Mouse (Mus musculus) common myeloid progenitor, adult 5-6 weeks (primary cell): Measurements from ENCODE around the gene Magi1. TPM values are rescaled to one million over a fixed set of nuclear protein-coding genes. Genes with fewer than 3 reads are reported as not detected.
A peak's percentile ranks its signal among the peaks of the same experiment; 100 is the strongest.
"Not testable (repeated sequence)": the region's sequence is repeated elsewhere in the genome, so short reads cannot be mapped to it uniquely, and the experiment has no call there.

Experiments
- ATAC-seq: replicated peaks from 2 replicates; pipeline ENCODE4 v1.8.0; 2016; ENCODE audit warnings: low read depth, mild to moderate bottlenecking, moderate TSS enrichment, inconsistent platforms; ENCODE audit not compliant: poor library complexity, severe bottlenecking
- total RNA-seq: library from RNA; stranded (forward); fragments of 200-1000, 187-1606 nt; gene quantifications from 2 replicates; pipeline ENCODE4 v1.2.3, GENCODE M21; 2017

Gene Magi1
- total RNA-seq, 1 experiment from 2014 or later, result 0.18 TPM

- ATAC-seq, result no peak
Measured at GRCm38 (mm10) chr6:93719532-93719931, 564.2 kb downstream of the Magi1 start.

GRCm38 (mm10) chr6:93718385-93718784 lies 565.3 kb downstream of the Magi1 start:
- ATAC-seq, result peak; percentile 60

DNA sequence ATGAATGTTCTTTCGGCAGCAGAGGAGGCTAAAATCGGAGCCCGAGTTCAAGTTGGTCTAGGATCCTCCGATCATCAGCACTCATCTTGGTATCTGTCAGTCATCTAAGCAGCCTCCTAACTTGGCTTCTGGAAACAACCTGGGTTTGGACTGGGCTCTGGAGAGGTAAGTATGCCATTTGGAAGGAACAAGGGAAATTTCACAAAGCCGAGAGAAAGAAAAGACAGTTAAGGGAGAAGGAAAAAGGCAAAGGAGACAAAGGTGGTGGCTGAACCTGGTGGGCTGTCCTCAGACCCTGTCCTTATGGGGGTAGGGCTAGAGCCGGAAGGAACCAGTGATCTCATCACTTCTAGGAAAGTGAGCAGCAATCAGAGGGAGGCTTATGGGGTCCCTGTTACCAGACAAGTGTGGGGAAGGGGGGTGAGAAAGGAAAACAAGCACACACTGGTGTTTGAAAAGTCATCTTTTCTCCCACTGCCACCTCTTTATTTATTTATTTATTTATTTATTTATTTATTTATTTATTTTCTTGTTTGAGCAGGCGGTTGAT lies 565.8 kb downstream of the Magi1 start:
- ATAC-seq, result no peak

DNA sequence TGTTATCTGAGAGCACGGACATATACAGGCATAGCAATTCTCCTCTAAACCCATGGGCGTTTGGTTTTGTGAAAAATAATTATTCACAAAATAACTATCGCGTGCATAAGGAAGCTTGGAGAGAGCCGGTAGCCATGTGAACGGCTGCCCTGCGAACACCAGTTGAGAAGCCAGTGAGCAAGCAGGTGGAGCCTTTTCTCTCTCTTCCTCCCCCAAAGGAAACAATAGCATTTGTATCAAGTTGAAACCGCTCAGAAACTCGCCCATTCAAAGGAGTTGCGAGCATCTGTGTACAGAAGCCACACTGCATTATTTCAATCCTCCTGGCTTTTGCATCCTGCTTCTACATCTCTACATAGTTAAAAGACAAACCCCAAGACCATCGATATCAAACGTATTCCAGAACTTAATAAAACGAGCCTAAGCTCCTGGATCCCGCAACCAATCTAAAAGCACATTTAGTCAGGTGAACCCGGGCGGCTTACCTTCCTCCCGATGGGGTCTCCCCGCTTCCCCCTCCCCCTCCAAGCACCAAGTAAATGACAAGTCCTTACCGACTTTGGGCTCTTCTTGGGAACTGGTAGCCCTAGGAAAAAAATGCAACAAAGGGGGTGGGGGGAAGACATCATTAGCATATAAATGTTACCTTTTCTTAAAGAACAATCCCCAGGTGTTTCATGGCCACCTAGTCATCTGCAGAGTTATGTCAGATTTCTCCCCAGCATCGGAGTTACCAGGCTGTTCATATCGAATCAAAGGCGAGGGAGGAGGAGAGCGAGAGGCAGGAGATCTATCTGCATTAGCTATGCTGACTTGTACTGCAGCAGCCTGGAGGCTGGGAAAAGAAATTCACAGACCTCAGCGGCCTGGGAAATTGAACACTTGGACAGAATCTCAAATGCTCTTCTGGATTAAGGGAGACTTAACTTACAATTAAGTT lies 566.8 kb downstream of the Magi1 start:
- ATAC-seq, result no peak

GRCm38 (mm10) chr6:93715181-93716180 lies 568.2 kb downstream of the Magi1 start:
- ATAC-seq, result no peak

DNA sequence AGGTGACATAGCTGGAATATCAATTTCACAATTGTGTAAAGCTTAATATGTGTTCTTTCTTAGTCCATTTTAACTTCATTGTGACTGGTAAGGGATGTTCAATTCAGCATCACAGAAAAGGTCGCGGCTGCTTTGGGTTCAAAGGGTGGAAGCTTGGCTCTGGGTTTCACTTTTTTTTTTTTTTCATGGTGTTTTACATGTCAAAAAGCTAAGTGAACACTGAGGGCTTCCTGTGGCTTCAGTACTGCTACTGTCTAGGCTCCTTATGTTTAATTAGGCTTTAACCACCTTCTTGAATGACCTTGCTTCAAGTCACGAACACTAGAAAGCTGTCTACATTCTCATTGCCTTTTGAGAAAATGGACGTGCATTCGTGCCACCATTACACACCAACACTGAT lies 579.4 kb downstream of the Magi1 start:
- no peak for ATAC-seq

GRCm38 (mm10) chr6:93699436-93699835 lies 584.3 kb downstream of the Magi1 start:
- no peak for ATAC-seq

GRCm38 (mm10) chr6:93697956-93698355 lies 585.8 kb downstream of the Magi1 start:
- no peak for ATAC-seq

GRCm38 (mm10) chr6:93678766-93679165 lies 605.0 kb downstream of the Magi1 start:
- 0 out of 2 replicates have a peak, but pooled peaks have one; percentile 25 for ATAC-seq

DNA sequence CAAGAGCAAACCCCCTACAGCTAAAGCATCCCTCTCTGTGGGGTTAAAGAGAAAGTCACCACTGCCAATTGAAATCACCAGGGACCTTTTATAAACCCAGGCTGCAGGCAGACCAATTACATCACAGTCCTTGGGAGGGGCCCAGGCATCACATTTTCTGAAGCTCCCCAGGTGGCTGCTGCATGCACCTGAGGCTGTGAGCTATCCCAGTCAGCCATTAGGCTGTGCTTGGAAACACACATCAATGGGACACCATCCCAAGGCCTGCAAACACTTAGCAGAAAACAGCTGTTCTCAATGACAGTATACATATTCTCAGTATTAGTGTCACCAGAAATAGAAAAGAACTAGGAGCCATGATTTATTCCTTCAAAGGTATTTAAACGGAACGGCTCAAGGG lies 617.0 kb downstream of the Magi1 start:
- ATAC-seq, result no peak

DNA sequence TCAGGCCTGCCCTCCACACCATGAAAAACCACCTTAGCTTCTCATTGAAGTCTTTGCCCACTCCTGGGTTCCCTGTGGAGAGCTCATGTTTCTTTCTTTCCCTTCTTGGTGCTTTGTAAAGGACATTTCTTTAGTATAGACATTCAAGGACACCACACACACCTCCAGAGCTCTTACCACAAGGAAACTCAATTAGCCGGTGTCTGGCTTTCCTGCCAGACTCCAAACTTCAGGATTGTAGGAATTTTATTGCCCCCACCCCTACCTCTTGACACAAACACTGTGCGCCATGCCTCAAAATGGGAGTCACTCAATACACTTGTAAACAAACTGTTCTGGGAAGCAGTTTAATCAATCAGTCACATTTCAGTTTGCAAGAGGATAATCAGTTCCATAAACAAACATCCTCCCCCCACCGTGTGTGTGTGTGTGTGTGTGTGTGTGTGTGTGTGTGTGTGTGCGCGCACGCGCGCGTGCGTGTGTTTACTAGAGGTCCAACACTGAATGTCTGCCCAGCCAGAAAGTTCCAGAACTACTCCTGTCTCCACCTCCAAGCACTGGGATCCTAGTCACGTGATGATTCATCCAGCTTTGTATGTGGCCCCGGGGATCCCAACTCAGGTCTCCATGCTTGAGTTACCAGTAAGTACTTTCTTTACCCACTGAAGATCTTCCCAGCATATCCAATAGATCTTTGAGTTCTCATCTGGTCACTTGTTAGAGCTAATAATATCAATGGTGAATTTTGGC lies 618.5 kb downstream of the Magi1 start:
- ATAC-seq, result no peak

DNA sequence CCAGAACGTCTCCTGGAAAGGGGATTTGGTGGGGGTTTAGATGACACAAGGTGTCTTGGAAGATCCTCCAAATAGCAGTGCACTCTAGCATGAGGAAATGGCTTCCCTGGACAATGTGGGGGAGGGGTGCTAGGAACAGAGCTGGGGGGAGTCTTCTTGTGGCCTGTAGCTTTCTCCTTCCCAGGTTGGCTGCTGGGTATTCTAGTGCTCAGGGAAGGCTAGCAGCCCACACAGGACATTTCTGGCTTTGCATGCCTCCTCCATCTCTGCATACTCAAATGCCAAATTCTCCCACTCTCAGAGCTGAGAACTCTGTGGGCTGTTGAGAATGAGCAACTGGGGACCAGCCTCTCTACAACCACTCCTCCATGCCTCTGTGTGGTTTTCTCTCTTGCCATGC lies 622.6 kb downstream of the Magi1 start:
- no peak for ATAC-seq

- no peak for ATAC-seq
Measured at GRCm38 (mm10) chr6:93659534-93659933, 624.2 kb downstream of the Magi1 start.

- peak; percentile 89 for ATAC-seq
Measured at GRCm38 (mm10) chr6:93657187-93657974, 626.3 kb downstream of the Magi1 start.

- no peak for ATAC-seq
Measured at GRCm38 (mm10) chr6:93648581-93649230, 635.0 kb downstream of the Magi1 start.

GRCm38 (mm10) chr6:93629735-93630291 lies 653.9 kb downstream of the Magi1 start:
- ATAC-seq, result not testable (repeated sequence)

DNA sequence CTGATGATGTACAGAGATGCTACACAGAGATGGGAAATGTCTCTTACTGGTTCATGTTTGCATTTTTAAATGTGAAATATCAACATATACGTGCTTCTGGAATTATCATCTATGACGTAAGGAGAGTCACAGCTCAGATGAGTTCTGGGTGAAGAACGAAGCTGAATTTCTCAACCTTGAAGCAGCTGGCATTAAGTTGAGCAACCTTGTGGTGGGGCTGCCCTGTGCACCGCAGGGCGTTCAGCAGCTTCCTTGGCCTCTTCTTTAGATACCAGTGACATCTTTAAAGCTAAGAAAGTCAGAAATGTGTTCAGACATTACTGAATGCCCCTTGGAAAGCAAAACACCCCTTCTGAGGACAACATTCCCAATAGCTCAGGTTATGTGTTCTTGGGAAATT lies 656.5 kb downstream of the Magi1 start:
- no peak for ATAC-seq
